Mouse (Mus musculus): Measurements from ENCODE around the gene Marc1. TPM values are rescaled to one million over a fixed set of nuclear protein-coding genes. Genes with fewer than 3 reads are reported as not detected.

The Marc1 gene
- polyA plus RNA-seq, 1 experiment from 2014 or later, result not detected

DNA sequence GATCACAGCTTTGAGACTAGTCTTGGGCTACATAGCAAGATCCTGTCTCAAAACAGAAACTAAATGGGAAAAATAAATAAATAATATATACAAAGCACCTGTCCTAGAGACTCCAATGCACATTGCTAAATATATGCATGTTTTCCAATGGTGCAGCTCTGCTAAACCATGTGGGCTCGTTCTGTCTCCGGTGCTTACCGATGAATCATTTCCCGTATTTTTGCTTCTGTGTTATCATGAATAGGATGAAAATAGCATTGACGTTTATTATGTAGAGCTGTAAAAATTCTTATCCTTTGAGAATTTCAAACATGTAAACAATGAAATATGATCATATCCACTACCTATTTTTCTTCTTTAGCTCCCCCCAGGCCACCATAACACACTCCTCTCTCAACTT lies 58.4 kb downstream of the Marc1 start:
- Histone ChIP-seq H3K36me3 (ENCODE audit: control insufficient read depth, insufficient read depth, low read length) (no peaks in the 10 kb centered on the region), H3K27ac (ENCODE audit: low read depth, low read length) (no peak overlapping the region), H3K27me3 (ENCODE audit: control insufficient read depth, insufficient read depth, low read length) (no peaks in the 10 kb centered on the region), H3K9me3 (ENCODE audit: control insufficient read depth, low read length) (no peaks in the 10 kb centered on the region), H3K4me3 (ENCODE audit: low read depth, low read length) (no peak overlapping the region), H3K9ac (ENCODE audit: low read length) (no peak overlapping the region), H3K4me1 (ENCODE audit: control insufficient read depth, insufficient read depth, low read length) (0 out of 2 replicates have a peak, but pooled peaks cover 2% of the 10 kb centered on the region), H3K4me2 (no peak overlapping the region)
- WGBS, result 94% methylated on average over 5 of the region's 5 CpGs
- DNase-seq (ENCODE audit: low spot score, missing footprints), result no peak
- no peak for ATAC-seq (ENCODE audit: low FRiP score)

- H3K9me3 ChIP-seq (ENCODE audit: control insufficient read depth, low read length), result no peaks in the 10 kb centered on the region
- no peak for DNase-seq (ENCODE audit: low spot score, missing footprints)
- H3K4me2 ChIP-seq, result no peak overlapping the region
- WGBS, result 90% methylated on average over 11 of the region's 11 CpGs
- H3K4me1 ChIP-seq (ENCODE audit: control insufficient read depth, insufficient read depth, low read length), result no peaks in the 10 kb centered on the region
- no peak overlapping the region for H3K9ac ChIP-seq (ENCODE audit: low read length)
- no peak overlapping the region for H3K4me3 ChIP-seq (ENCODE audit: low read depth, low read length)
- no peaks in the 10 kb centered on the region for H3K27me3 ChIP-seq (ENCODE audit: control insufficient read depth, insufficient read depth, low read length)
- no peak for ATAC-seq (ENCODE audit: low FRiP score)
- H3K27ac ChIP-seq (ENCODE audit: low read depth, low read length), result no peak overlapping the region
- no peaks in the 10 kb centered on the region for H3K36me3 ChIP-seq (ENCODE audit: control insufficient read depth, insufficient read depth, low read length)
Observed at GRCm38 (mm10) chr1:184750114-184750664, 60.9 kb downstream of the Marc1 start.

DNA sequence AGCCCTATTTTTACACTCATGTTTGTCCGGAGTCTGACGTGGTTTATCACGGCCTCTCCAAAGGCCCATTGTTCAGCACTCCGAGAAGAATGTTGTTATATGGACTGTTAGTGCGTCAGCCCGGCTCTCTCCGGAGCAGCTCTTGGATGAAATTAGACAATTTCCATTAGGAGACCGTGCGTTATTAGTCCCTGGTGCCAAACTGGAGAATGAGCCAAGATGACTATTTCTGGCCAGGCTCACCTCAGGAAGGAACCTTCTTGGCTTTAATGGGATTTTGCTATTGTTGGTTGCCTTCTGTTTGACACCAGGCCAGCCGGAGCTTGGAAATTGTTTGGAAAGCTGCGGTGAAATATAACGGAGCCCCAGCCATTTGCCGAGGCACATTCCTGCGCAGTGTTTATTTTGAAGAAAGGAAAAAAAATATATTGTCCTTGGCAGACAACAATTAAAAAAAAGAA lies 62.4 kb downstream of the Marc1 start:
- 74% methylated on average over 14 of the region's 14 CpGs for WGBS
- Histone ChIP-seq H3K9ac (ENCODE audit: low read length) (no peak overlapping the region), H3K36me3 (ENCODE audit: control insufficient read depth, insufficient read depth, low read length) (no peaks in the 10 kb centered on the region), H3K9me3 (ENCODE audit: control insufficient read depth, low read length) (no peaks in the 10 kb centered on the region), H3K4me3 (ENCODE audit: low read depth, low read length) (no peak overlapping the region), H3K4me2 (no peak overlapping the region), H3K27me3 (ENCODE audit: control insufficient read depth, insufficient read depth, low read length) (no peaks in the 10 kb centered on the region), H3K27ac (ENCODE audit: low read depth, low read length) (no peak overlapping the region), H3K4me1 (ENCODE audit: control insufficient read depth, insufficient read depth, low read length) (no peaks in the 10 kb centered on the region; the same call in 1 of the 2 replicates)
- no peak for ATAC-seq (ENCODE audit: low FRiP score)
- no peak for DNase-seq (ENCODE audit: low spot score, missing footprints)

GRCm38 (mm10) chr1:184737876-184738479 lies 73.1 kb downstream of the Marc1 start:
- peaks cover 51% of the 10 kb centered on the region for H3K27me3 ChIP-seq (ENCODE audit: control insufficient read depth, insufficient read depth, low read length)
- H3K4me3 ChIP-seq (ENCODE audit: low read depth, low read length), result no peak overlapping the region
- no peak overlapping the region for H3K27ac ChIP-seq (ENCODE audit: low read depth, low read length)
- DNase-seq (ENCODE audit: low spot score, missing footprints) (no peak), ATAC-seq (ENCODE audit: low FRiP score) (peak; percentile 49; the same call in 1 of the 2 replicates)
- peaks cover under 1% of the 10 kb centered on the region; the same call in 1 of the 2 replicates for H3K4me1 ChIP-seq (ENCODE audit: control insufficient read depth, insufficient read depth, low read length)
- H3K36me3 ChIP-seq (ENCODE audit: control insufficient read depth, insufficient read depth, low read length), result no peaks in the 10 kb centered on the region
- no peaks in the 10 kb centered on the region for H3K9me3 ChIP-seq (ENCODE audit: control insufficient read depth, low read length)
- no peak overlapping the region for H3K9ac ChIP-seq (ENCODE audit: low read length)
- WGBS, result 8% methylated on average over 12 of the region's 14 CpGs
- H3K4me2 ChIP-seq, result no peak overlapping the region

DNA sequence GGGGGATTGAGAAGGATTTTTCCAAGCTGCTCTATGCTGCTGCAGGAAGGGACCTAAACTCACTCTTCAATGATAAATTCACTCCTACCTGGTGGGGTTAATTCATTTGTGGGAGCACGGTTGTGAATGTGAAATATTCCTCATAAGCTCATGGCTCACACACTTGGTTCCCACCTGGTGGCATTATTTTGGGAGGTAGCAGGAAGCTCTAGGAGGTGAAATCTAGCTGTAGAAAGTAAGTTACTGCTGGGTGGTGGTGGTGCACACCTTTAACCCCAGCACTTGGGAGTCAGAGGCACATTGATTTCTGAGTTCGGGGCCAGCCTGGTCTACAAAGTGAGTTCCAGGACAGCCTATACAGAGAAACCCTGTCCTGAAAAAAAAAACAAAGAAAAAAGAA lies 73.9 kb downstream of the Marc1 start:
- Histone ChIP-seq H3K4me1 (ENCODE audit: control insufficient read depth, insufficient read depth, low read length) (peaks cover 4% of the 10 kb centered on the region; the same call in 1 of the 2 replicates), H3K36me3 (ENCODE audit: control insufficient read depth, insufficient read depth, low read length) (no peaks in the 10 kb centered on the region), H3K4me3 (ENCODE audit: low read depth, low read length) (no peak overlapping the region), H3K9ac (ENCODE audit: low read length) (no peak overlapping the region), H3K4me2 (no peak overlapping the region), H3K9me3 (ENCODE audit: control insufficient read depth, low read length) (no peaks in the 10 kb centered on the region), H3K27me3 (ENCODE audit: control insufficient read depth, insufficient read depth, low read length) (peaks cover 56% of the 10 kb centered on the region), H3K27ac (ENCODE audit: low read depth, low read length) (no peak overlapping the region)
- ATAC-seq (ENCODE audit: low FRiP score) (no peak), DNase-seq (ENCODE audit: low spot score, missing footprints) (peak; percentile 83)
- 31% methylated on average over 2 of the region's 2 CpGs for WGBS

MicroRNA genes within 50 kb of the gene (microRNA counts, 519-probe panel; counts per million panel counts)
- 3,558 counts per million, percentile 21 among the panel's probes with 10 or more counts for microRNA mmu-miR-1981

Small RNA genes lying within 50 kb of the gene (microRNA-seq; reads per million reads assigned to microRNA genes)
- gene Mir1981, result 109 reads per million, percentile 54 among the genes with 10 or more reads in this experiment

Other genes with a start within 250 kb of the Marc1 start
- gene Hlx, start 78.7 kb downstream of the Marc1 start, polyA plus RNA-seq (2014; fragmentation: Nextera tagmentation; extraction: Ambion mirVana), result 2.2 and 2.7 TPM in 2 replicates
- 107 and 110 TPM in 2 replicates for gene Marc2, start 35.1 kb upstream of the Marc1 start, polyA plus RNA-seq (2014; fragmentation: Nextera tagmentation; extraction: Ambion mirVana)
- 0.50 and 0.52 TPM in 2 replicates for gene C130074G19Rik, start 71.9 kb upstream of the Marc1 start, polyA plus RNA-seq (2014; fragmentation: Nextera tagmentation; extraction: Ambion mirVana)
- gene Mark1, start 188.3 kb upstream of the Marc1 start, polyA plus RNA-seq (2014; fragmentation: Nextera tagmentation; extraction: Ambion mirVana), result 5.3 and 5.8 TPM in 2 replicates

All from midbrain, embryonic 11.5 days (tissue).